Mouse (Mus musculus) heart, embryonic 11.5 days (tissue): ENCODE results near the gene Atp9a. TPM values are rescaled to one million over a fixed set of nuclear protein-coding genes. Genes with fewer than 3 reads are reported as not detected.
A peak's percentile ranks its signal among the peaks of the same experiment; 100 is the strongest.

ENCODE experiments used
- ATAC-seq: fragments of 200-750 bp; cut with Nextera tagmentation; replicated peaks from 2 replicates; pipeline ENCODE4 v1.8.0; 2017; ENCODE audit warnings: moderate library complexity; ENCODE audit not compliant: insufficient number of reproducible peaks, low FRiP score, low TSS enrichment
- H3K27ac ChIP-seq: fragments of 300-500 bp; sonication (generic); 2 replicates; pipeline ENCODE4 v1.5.1; 2014; ENCODE audit warnings: mild to moderate bottlenecking, low read depth, low read length
- H3K27me3 ChIP-seq: fragments of 300-500 bp; sonication (generic); 2 replicates; pipeline ENCODE4 v1.6.1; 2014; ENCODE audit warnings: mild to moderate bottlenecking, low read length, mixed read lengths; ENCODE audit not compliant: control insufficient read depth, insufficient read depth
- H3K36me3 ChIP-seq: fragments of 300-500 bp; sonication (generic); 2 replicates; pipeline ENCODE4 v1.6.1; 2014; ENCODE audit warnings: mild to moderate bottlenecking, low read length, moderate library complexity, mixed read lengths; ENCODE audit not compliant: control insufficient read depth, insufficient read depth
- H3K4me1 ChIP-seq: fragments of 300-500 bp; sonication (generic); 2 replicates; pipeline ENCODE4 v1.6.1; 2014; ENCODE audit warnings: low read length; ENCODE audit not compliant: control insufficient read depth, insufficient read depth
- H3K4me2 ChIP-seq: fragments of 300-500 bp; sonication (generic); 2 replicates; pipeline ENCODE4 v1.6.1; 2014; ENCODE audit warnings: mild to moderate bottlenecking, moderate library complexity
- H3K4me3 ChIP-seq: fragments of 300-500 bp; sonication (generic); 2 replicates; pipeline ENCODE4 v1.5.1; 2014; ENCODE audit warnings: low read depth, low read length
- H3K9ac ChIP-seq: fragments of 300-500 bp; sonication (generic); 2 replicates; pipeline ENCODE4 v1.6.1; 2014; ENCODE audit warnings: mild to moderate bottlenecking, low read depth, low read length, moderate library complexity
- H3K9me3 ChIP-seq: fragments of 300-500 bp; sonication (generic); replicated peaks from 2 replicates; pipeline ENCODE4 v1.6.1; 2016; ENCODE audit warnings: low read length; ENCODE audit not compliant: control insufficient read depth
- WGBS: fragments of 180-500 bp; shearing (Covaris S2); extraction: QIAGEN DNeasy Blood & Tissue Kit; methylation state at CpG from one replicate; pipeline ENCODE4 v1.1.7; 2014; ENCODE audit not compliant: insufficient replicate concordance; 5-methylcytosine and 5-hydroxymethylcytosine counted together
- polyA plus RNA-seq: library from polyadenylated mRNA; unstranded; fragments of >200 nt; fragmentation: Nextera tagmentation; extraction: Ambion mirVana; gene quantifications from 2 replicates; pipeline ENCODE4 v1.2.1, GENCODE M21; 2014

Gene Atp9a
- polyA plus RNA-seq, 1 experiment from 2014 or later, result 7.5 TPM

GRCm38 (mm10) chr2:168602387-168602741, 139.8 kb downstream of the Atp9a start:
- Histone ChIP-seq H3K4me3 (no peak overlapping the region), H3K4me2 (no peak overlapping the region; the same call in 1 of the 2 replicates), H3K9ac (no peak overlapping the region), H3K36me3 (no peaks in the 10 kb centered on the region), H3K27ac (no peak overlapping the region), H3K4me1 (peaks cover 26% of the 10 kb centered on the region), H3K27me3 (peaks cover 49% of the 10 kb centered on the region), H3K9me3 (no peaks in the 10 kb centered on the region)
- 28% methylated on average over 12 of the region's 12 CpGs for WGBS
- no peak for ATAC-seq

GRCm38 (mm10) chr2:168601491-168602386, 140.5 kb downstream of the Atp9a start, which contains the start of gene Nfatc2:
Gene Nfatc2, minus strand, starts transcription at chr2:168601657.
- peak; percentile 29 for ATAC-seq
- WGBS, result 1% methylated on average over 43 of the region's 56 CpGs
- peaks cover 26% of the 10 kb centered on the region for H3K4me1 ChIP-seq
- H3K9me3 ChIP-seq, result no peaks in the 10 kb centered on the region
- no peak within 1 kb of the TSS for H3K27ac ChIP-seq
- peaks cover 49% of the 10 kb centered on the region for H3K27me3 ChIP-seq
- peak within 1 kb of the TSS; percentile 40 for H3K9ac ChIP-seq
- peak within 1 kb of the TSS; percentile 86 for H3K4me2 ChIP-seq
- H3K36me3 ChIP-seq, result no peaks in the 10 kb centered on the region
- H3K4me3 ChIP-seq, result peak within 1 kb of the TSS; percentile 53

- peaks cover 47% of the 10 kb centered on the region for H3K27me3 ChIP-seq
- peak overlapping the region; percentile 53 for H3K4me3 ChIP-seq
- peak overlapping the region; percentile 86 for H3K4me2 ChIP-seq
- H3K9ac ChIP-seq, result peak overlapping the region; percentile 40
- H3K36me3 ChIP-seq, result no peaks in the 10 kb centered on the region
- H3K27ac ChIP-seq, result no peak overlapping the region
- H3K9me3 ChIP-seq, result no peaks in the 10 kb centered on the region
- WGBS, result 3% methylated on average over 32 of the region's 32 CpGs
- H3K4me1 ChIP-seq, result peaks cover 20% of the 10 kb centered on the region
- no peak for ATAC-seq
Measured at GRCm38 (mm10) chr2:168600750-168601490, 141.3 kb downstream of the Atp9a start.

GRCm38 (mm10) chr2:168595693-168596092, 146.5 kb downstream of the Atp9a start:
- peaks cover 25% of the 10 kb centered on the region for H3K27me3 ChIP-seq
- no peak overlapping the region for H3K4me3 ChIP-seq
- no peak overlapping the region for H3K9ac ChIP-seq
- H3K9me3 ChIP-seq, result no peaks in the 10 kb centered on the region
- no peak for ATAC-seq
- no peak overlapping the region for H3K27ac ChIP-seq
- H3K36me3 ChIP-seq, result no peaks in the 10 kb centered on the region
- peaks cover 5% of the 10 kb centered on the region for H3K4me1 ChIP-seq
- WGBS, result 71% methylated on average over 7 of the region's 7 CpGs
- H3K4me2 ChIP-seq, result no peak overlapping the region

GRCm38 (mm10) chr2:168593676-168594075, 148.5 kb downstream of the Atp9a start:
- no peak overlapping the region for H3K9ac ChIP-seq
- H3K27ac ChIP-seq, result no peak overlapping the region
- H3K27me3 ChIP-seq, result peaks cover 24% of the 10 kb centered on the region
- no peak overlapping the region for H3K4me2 ChIP-seq
- H3K4me1 ChIP-seq, result peaks cover 22% of the 10 kb centered on the region
- WGBS, result 74% methylated on average over 6 of the region's 6 CpGs
- H3K9me3 ChIP-seq, result no peaks in the 10 kb centered on the region
- H3K4me3 ChIP-seq, result no peak overlapping the region
- no peak for ATAC-seq
- no peaks in the 10 kb centered on the region for H3K36me3 ChIP-seq

GRCm38 (mm10) chr2:168593004-168593403, 149.2 kb downstream of the Atp9a start:
- no peaks in the 10 kb centered on the region for H3K9me3 ChIP-seq
- no peak overlapping the region for H3K27ac ChIP-seq
- no peak for ATAC-seq
- WGBS, result 85% methylated on average over 5 of the region's 5 CpGs
- H3K4me2 ChIP-seq, result no peak overlapping the region
- H3K36me3 ChIP-seq, result no peaks in the 10 kb centered on the region
- no peak overlapping the region for H3K4me3 ChIP-seq
- peaks cover 28% of the 10 kb centered on the region for H3K4me1 ChIP-seq
- peaks cover 18% of the 10 kb centered on the region for H3K27me3 ChIP-seq
- H3K9ac ChIP-seq, result no peak overlapping the region

- WGBS, result 24% methylated on average over 2 of the region's 2 CpGs
- Histone ChIP-seq H3K4me2 (no peak overlapping the region), H3K9ac (no peak overlapping the region), H3K9me3 (no peaks in the 10 kb centered on the region), H3K27ac (no peak overlapping the region), H3K4me3 (no peak overlapping the region), H3K36me3 (no peaks in the 10 kb centered on the region), H3K27me3 (peaks cover 16% of the 10 kb centered on the region), H3K4me1 (peaks cover 38% of the 10 kb centered on the region)
- ATAC-seq, result no peak
Measured at GRCm38 (mm10) chr2:168591076-168591475, 151.1 kb downstream of the Atp9a start.

GRCm38 (mm10) chr2:168590556-168590955, 151.7 kb downstream of the Atp9a start:
- ATAC-seq, result no peak
- peak overlapping the region; percentile 53 for H3K4me3 ChIP-seq
- H3K4me2 ChIP-seq, result peak overlapping the region; percentile 69
- H3K36me3 ChIP-seq, result no peaks in the 10 kb centered on the region
- H3K9ac ChIP-seq, result no peak overlapping the region
- WGBS, result 23% methylated on average over 10 of the region's 10 CpGs
- no peak overlapping the region for H3K27ac ChIP-seq
- H3K27me3 ChIP-seq, result peaks cover 16% of the 10 kb centered on the region
- no peaks in the 10 kb centered on the region for H3K9me3 ChIP-seq
- peaks cover 39% of the 10 kb centered on the region for H3K4me1 ChIP-seq
